Mouse (Mus musculus) neural tube, embryonic 14.5 days (tissue): Measurements from ENCODE around the gene Gm2a. TPM values are rescaled to one million over a fixed set of nuclear protein-coding genes. Genes with fewer than 3 reads are reported as not detected.

Experiments used
- ATAC-seq: fragments of 200-750 bp; cut with Nextera tagmentation; 2 replicates; pipeline ENCODE4 v1.8.0; 2017; ENCODE audit warnings: low read depth, mild to moderate bottlenecking, moderate TSS enrichment, moderate library complexity
- H3K27ac ChIP-seq: fragments of 300-500 bp; sonication (generic); 2 replicates; pipeline ENCODE4 v1.5.1; 2014; ENCODE audit warnings: low read depth, mild to moderate bottlenecking, control low read depth, low read length, moderate library complexity, mixed read lengths
- H3K27me3 ChIP-seq: fragments of 300-500 bp; sonication (generic); 2 replicates; pipeline ENCODE4 v1.6.1; 2014; ENCODE audit warnings: low read length; ENCODE audit not compliant: control insufficient read depth, insufficient read depth
- H3K36me3 ChIP-seq: fragments of 300-500 bp; sonication (generic); 2 replicates; pipeline ENCODE4 v1.6.1; 2014; ENCODE audit warnings: low read length, mixed read lengths; ENCODE audit not compliant: control insufficient read depth, insufficient read depth
- H3K4me1 ChIP-seq: fragments of 300-500 bp; sonication (generic); 2 replicates; pipeline ENCODE4 v1.6.1; 2014; ENCODE audit warnings: low read length; ENCODE audit not compliant: control insufficient read depth, insufficient read depth
- H3K4me2 ChIP-seq: fragments of 300-500 bp; sonication (generic); 2 replicates; pipeline ENCODE4 v1.6.1; 2014; ENCODE audit warnings: mild to moderate bottlenecking, low read depth, low read length, control low read depth
- H3K4me3 ChIP-seq: fragments of 300-500 bp; sonication (generic); 2 replicates; pipeline ENCODE4 v1.5.1; 2014; ENCODE audit warnings: low read depth, low read length, control low read depth, mixed read lengths
- H3K9ac ChIP-seq: fragments of 300-500 bp; sonication (generic); replicated peaks from 2 replicates; pipeline ENCODE4 v1.6.1; 2014; ENCODE audit warnings: low read depth, mild to moderate bottlenecking, control low read depth, low read length, mixed read lengths
- H3K9me3 ChIP-seq: fragments of 300-500 bp; sonication (generic); 2 replicates; pipeline ENCODE4 v1.6.1; 2016; ENCODE audit warnings: low read length; ENCODE audit not compliant: control insufficient read depth
- WGBS: fragments of 180-500 bp; shearing (Covaris S2); extraction: QIAGEN DNeasy Blood & Tissue Kit; methylation state at CpG from one replicate; pipeline ENCODE4 v1.1.7; 2014; 5-methylcytosine and 5-hydroxymethylcytosine counted together
- polyA plus RNA-seq: library from polyadenylated mRNA; unstranded; fragments of >200 nt; fragmentation: Nextera tagmentation; extraction: Ambion mirVana; gene quantifications from 2 replicates; pipeline ENCODE4 v1.2.1, GENCODE M21; 2014

Gm2a gene
- polyA plus RNA-seq, 1 experiment from 2014 or later: 32.5 TPM

DNA sequence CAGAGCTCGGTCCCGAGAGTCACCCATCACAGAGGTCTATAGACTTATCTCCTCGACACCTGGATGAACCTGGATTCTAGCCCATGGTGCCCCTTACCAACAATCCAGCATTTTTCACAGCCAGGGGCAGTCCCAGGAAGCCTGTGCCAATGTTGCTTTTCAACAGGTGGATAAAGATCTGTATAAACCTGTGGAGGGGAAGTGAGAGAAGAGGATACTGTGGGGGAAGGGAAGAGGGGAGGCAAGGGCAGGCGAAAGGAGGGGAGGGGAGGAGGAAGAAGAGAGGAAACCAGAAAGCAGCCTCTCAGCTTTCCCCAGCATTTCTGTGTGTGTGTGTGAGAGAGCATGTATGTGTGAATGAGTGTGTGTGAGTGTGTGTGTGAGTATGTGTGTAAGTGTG lies 50.5 kb downstream of the Gm2a start:
- Histone ChIP-seq H3K4me2 (no peak overlapping the region), H3K9me3 (no peaks in the 10 kb centered on the region), H3K27ac (no peak overlapping the region), H3K27me3 (no peaks in the 10 kb centered on the region), H3K4me1 (no peaks in the 10 kb centered on the region), H3K36me3 (no peaks in the 10 kb centered on the region), H3K4me3 (no peak overlapping the region), H3K9ac (no peak overlapping the region)
- WGBS: 84% methylated on average over 4 of the region's 4 CpGs
- ATAC-seq: no peak

DNA sequence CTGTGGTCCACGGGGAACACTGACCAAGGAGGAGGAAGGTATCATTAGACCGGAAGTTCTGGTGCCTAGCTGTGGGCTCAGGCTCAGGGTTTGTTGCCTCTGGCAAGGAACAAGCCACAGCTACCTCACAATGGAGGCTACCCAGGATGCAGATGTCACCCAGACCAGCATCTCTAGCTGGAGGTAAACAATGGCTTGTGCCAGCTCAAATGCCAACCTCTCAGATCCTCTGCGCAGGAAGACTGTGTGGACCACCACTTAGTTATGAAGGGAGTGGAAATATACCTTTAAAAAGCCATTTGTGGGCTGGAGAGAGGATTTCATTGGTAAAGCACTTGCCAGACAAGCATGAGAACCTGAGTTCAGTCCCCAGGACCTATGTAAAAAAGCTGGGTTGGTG lies 53.7 kb downstream of the Gm2a start, which contains the start of gene Slc36a3:
TSS of gene Slc36a3 (minus strand) at position 101 of the 400 bp plus-strand sequence.
- no peak for ATAC-seq
- WGBS: 80% methylated on average over 3 of the region's 3 CpGs

DNA sequence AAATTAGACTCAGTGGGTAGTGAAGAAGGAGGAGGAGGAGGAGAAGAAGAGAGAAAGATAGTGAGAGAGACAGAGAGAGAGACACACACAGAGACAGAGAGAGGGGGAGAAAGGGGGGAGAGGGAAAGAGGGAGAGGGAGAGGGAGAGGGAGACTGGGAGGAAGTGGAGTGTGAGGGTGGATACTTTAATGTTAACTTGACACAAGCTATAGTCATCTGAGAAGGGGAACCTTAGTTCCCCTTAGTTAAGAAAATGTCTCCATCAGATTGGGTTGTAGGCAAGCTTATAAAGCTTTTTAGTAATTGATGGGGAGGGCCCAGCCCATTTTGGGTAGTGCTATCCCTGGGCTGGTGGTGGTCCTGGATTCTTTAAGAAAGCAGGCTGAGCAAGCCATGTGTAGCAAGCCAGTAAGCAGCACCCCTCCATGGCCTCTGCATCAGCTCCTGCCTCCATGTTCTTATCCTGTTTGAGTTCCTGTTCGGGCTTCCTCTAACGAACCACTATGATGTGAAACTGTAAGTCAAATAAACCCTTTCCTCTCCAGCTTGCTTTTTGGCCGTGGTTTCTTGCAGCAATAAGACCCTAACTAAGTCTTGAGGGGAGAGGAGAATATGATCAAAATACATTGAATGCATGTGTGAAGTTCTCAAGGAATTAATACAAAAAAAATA lies 56.6 kb downstream of the Gm2a start:
- no peaks in the 10 kb centered on the region for H3K27me3 ChIP-seq
- no peaks in the 10 kb centered on the region for H3K4me1 ChIP-seq
- 86% methylated on average over 3 of the region's 3 CpGs for whole genome bisulfite sequencing
- no peak overlapping the region for H3K27ac ChIP-seq
- no peaks in the 10 kb centered on the region for H3K36me3 ChIP-seq
- H3K9me3 ChIP-seq: no peaks in the 10 kb centered on the region
- no peak overlapping the region for H3K4me3 ChIP-seq
- ATAC-seq: no peak
- H3K9ac ChIP-seq: no peak overlapping the region
- H3K4me2 ChIP-seq: no peak overlapping the region

More for the DNA sequence above, 53.7 kb downstream of the Gm2a start, which contains the start of gene Slc36a3:
- Histone ChIP-seq H3K4me3 (no peak within 1 kb of the TSS), H3K9ac (no peak within 1 kb of the TSS), H3K36me3 (no peaks in the 10 kb centered on the region), H3K4me1 (no peaks in the 10 kb centered on the region), H3K27me3 (no peaks in the 10 kb centered on the region), H3K9me3 (no peaks in the 10 kb centered on the region), H3K27ac (no peak within 1 kb of the TSS), H3K4me2 (no peak within 1 kb of the TSS)

GRCm38 (mm10) chr11:55155070-55155421 lies 57.1 kb downstream of the Gm2a start:
- no peaks in the 10 kb centered on the region for H3K4me1 ChIP-seq
- H3K4me2 ChIP-seq: no peak overlapping the region
- no peaks in the 10 kb centered on the region for H3K36me3 ChIP-seq
- H3K4me3 ChIP-seq: no peak overlapping the region
- H3K27me3 ChIP-seq: no peaks in the 10 kb centered on the region
- 82% methylated on average over 6 of the region's 6 CpGs for WGBS
- H3K27ac ChIP-seq: no peak overlapping the region
- no peak for ATAC-seq
- no peaks in the 10 kb centered on the region for H3K9me3 ChIP-seq
- no peak overlapping the region for H3K9ac ChIP-seq

DNA sequence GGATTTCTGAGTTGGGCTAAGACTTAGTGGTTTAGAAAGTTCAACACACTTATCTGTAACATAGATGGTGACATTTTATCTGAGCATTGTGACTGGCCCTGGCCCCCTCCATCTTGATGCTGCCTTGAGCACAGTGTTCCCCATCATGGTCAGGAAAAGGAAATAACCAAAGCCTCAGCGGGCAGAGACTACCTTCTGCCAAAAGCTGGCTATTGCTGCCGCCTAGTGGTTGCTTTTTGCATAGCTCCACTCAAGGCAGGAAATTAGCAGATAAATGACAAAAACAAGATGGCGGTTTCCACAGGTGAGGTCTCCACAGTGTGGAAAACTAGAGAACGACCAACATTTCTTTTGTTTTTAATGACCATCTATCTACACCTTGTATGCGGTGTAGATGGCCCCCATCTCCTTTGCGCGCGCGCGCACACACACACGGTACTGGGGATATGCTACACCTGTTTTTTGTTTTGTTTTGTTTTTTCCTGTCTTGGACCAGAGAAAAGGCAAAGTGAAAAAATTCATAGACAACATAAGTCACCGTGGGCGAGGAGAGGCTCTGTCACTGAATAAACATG lies 61.0 kb downstream of the Gm2a start:
- Histone ChIP-seq H3K4me3 (no peak overlapping the region), H3K4me1 (no peaks in the 10 kb centered on the region), H3K4me2 (no peak overlapping the region), H3K36me3 (no peaks in the 10 kb centered on the region), H3K27ac (no peak overlapping the region), H3K9ac (no peak overlapping the region), H3K27me3 (no peaks in the 10 kb centered on the region), H3K9me3 (no peaks in the 10 kb centered on the region)
- WGBS: 53% methylated on average over 13 of the region's 13 CpGs
- ATAC-seq: no peak

Other genes with a start within 250 kb of the Gm2a start
- gene Lyrm7, start 237.2 kb upstream of the Gm2a start, polyA plus RNA-seq: 12.1 and 16.5 TPM in 2 replicates
- gene Hint1, start 231.7 kb upstream of the Gm2a start, polyA plus RNA-seq: 831 and 868 TPM in 2 replicates
- 67.9 and 69.9 TPM in 2 replicates for gene Gpx3, start 195.7 kb upstream of the Gm2a start, polyA plus RNA-seq
- 16.1 TPM in 2 replicates for gene Tnip1, start 135.2 kb upstream of the Gm2a start, polyA plus RNA-seq
- gene Anxa6, start 64.7 kb upstream of the Gm2a start, polyA plus RNA-seq: 42.3 and 106 TPM in 2 replicates
- 0.37 TPM in 1 of 2 replicates, not detected in the other for gene Ccdc69, start 20.0 kb upstream of the Gm2a start, polyA plus RNA-seq
- not detected in 2 replicates for gene Slc36a3, start 53.6 kb downstream of the Gm2a start, polyA plus RNA-seq
- 0.11 and 0.49 TPM in 2 replicates for gene Slc36a2, start 87.0 kb downstream of the Gm2a start, polyA plus RNA-seq
- 4.9 and 5.5 TPM in 2 replicates for gene Slc36a1, start 106.2 kb downstream of the Gm2a start, polyA plus RNA-seq
- 0.09 TPM in 1 of 2 replicates, not detected in the other for gene Fat2, start 238.4 kb downstream of the Gm2a start, polyA plus RNA-seq